Mouse (Mus musculus) spleen, adult 2 months (tissue): Measurements from ENCODE around the gene Ost4. TPM values are rescaled to one million over a fixed set of nuclear protein-coding genes. Genes with fewer than 3 reads are reported as not detected.

Source experiments
- DNase-seq, 2 experiments: peaks; one replicate each; pipeline versions ENCODE4 v3.0.0 to v3.0.0-alpha.2; 2012 to 2021; ENCODE audit warnings: low spot score in 2 of 2, low read depth in 1 of 2
- H3K27ac ChIP-seq: fragments of 200-500 bp; 2 replicates; pipeline ENCODE4 v1.5.1; 2012; ENCODE audit warnings: low read length, inconsistent platforms; ENCODE audit not compliant: insufficient read depth
- H3K27me3 ChIP-seq: fragments of 200-500 bp; 2 replicates; pipeline ENCODE4 v1.6.1; 2012; ENCODE audit warnings: mild to moderate bottlenecking, moderate library complexity, low read length, inconsistent platforms; ENCODE audit not compliant: control insufficient read depth, insufficient read depth
- H3K36me3 ChIP-seq: fragments of 200-500 bp; 2 replicates; pipeline ENCODE4 v1.6.1; 2012; ENCODE audit warnings: mild to moderate bottlenecking, low read length, inconsistent platforms; ENCODE audit not compliant: control insufficient read depth, insufficient read depth
- H3K4me1 ChIP-seq: fragments of 200-500 bp; 2 replicates; pipeline ENCODE4 v1.6.1; 2011; ENCODE audit warnings: inconsistent platforms; ENCODE audit not compliant: control insufficient read depth, insufficient read depth, insufficient read length
- H3K4me3 ChIP-seq: fragments of 200-500 bp; 2 replicates; pipeline ENCODE4 v1.5.1; 2011; ENCODE audit warnings: mild to moderate bottlenecking, inconsistent platforms; ENCODE audit not compliant: insufficient read depth, insufficient read length; ENCODE audit errors: extremely low read depth
- CTCF ChIP-seq: fragments of 200-500 bp; IDR thresholded peaks from 2 replicates; pipeline ENCODE4 v1.5.1; 2011; ENCODE audit warnings: mild to moderate bottlenecking, inconsistent platforms; ENCODE audit not compliant: insufficient read depth, insufficient read length, insufficient replicate concordance; ENCODE audit errors: extremely low read depth
- POLR2A ChIP-seq: fragments of 200-500 bp; IDR thresholded peaks from 2 replicates; pipeline ENCODE4 v1.6.1; 2011; ENCODE audit warnings: low read depth, low read length, inconsistent platforms
- WGBS: fragments of 180-500 bp; shearing (Covaris S2); methylation state at CpG from one replicate; pipeline ENCODE4 v1.1.7; 2018; 5-methylcytosine and 5-hydroxymethylcytosine counted together
- polyA plus RNA-seq: library from polyadenylated mRNA; depleted of rRNA; stranded (reverse); fragments of >200 nt; gene quantifications from 2 replicates; pipeline ENCODE4 v1.2.3, GENCODE M21; 2012

Ost4 gene
- polyA plus RNA-seq, 1 experiment = 143 TPM

DNA sequence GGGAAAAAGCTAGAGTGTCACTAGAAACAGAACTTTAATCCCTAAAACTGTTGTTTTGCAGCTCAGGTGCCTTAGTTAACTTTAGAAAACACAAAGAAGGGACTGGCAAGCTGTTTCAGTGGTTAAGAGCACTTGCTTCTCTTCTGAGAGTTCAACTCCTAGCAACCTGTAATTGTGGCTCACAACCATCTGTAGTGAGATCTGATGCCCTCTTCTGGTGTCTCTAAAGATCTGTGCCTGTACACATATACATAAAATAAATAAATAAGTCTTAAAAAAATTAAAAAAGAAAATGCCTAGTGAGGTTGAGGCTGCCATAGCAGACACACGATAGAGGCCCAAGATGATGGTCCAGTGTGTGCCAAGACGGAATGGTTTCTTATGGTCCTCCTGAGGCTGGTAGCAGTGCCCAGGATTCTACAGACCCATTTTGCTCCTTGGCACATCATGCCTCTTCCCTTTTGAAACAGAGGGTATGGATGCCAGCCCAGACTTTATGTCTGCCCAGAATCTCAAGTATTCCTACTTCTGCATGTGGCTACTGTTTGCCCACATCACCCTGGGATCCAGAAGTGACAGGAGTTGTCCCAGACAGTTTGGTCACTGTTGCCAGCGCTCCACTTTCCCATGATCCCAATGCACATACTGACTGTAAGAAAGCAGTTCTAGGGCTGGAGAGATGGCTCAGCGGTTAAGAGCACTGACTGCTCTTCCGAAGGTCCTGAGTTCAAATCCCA lies 27.3 kb upstream of the Ost4 start:
- Histone ChIP-seq H3K4me3 (no peak overlapping the region), H3K4me1 (no peaks in the 10 kb centered on the region), H3K27ac (no peak overlapping the region), H3K36me3 (no peaks in the 10 kb centered on the region), H3K27me3 (no peaks in the 10 kb centered on the region)
- no peak for DNase-seq
- WGBS = 91% methylated on average over 5 of the region's 5 CpGs
- TF ChIP-seq POLR2A = no peak
- TF ChIP-seq CTCF = no peak

- no peaks in the 10 kb centered on the region for H3K36me3 ChIP-seq
- WGBS = 80% methylated on average over 5 of the region's 5 CpGs
- TF ChIP-seq CTCF (no peak), POLR2A (no peak)
- no peak overlapping the region for H3K4me3 ChIP-seq
- no peak for DNase-seq
- H3K27me3 ChIP-seq = no peaks in the 10 kb centered on the region
- H3K27ac ChIP-seq = no peak overlapping the region
- no peaks in the 10 kb centered on the region for H3K4me1 ChIP-seq
Measured at GRCm38 (mm10) chr5:30933705-30934104, 26.1 kb upstream of the Ost4 start.

- no peak for DNase-seq
- Histone ChIP-seq H3K4me3 (no peak overlapping the region), H3K27me3 (no peaks in the 10 kb centered on the region), H3K27ac (no peak overlapping the region), H3K36me3 (no peaks in the 10 kb centered on the region), H3K4me1 (no peaks in the 10 kb centered on the region)
- 64% methylated on average over 4 of the region's 4 CpGs for WGBS
- TF ChIP-seq CTCF (no peak), POLR2A (no peak)
Measured at GRCm38 (mm10) chr5:30931378-30931777, 23.8 kb upstream of the Ost4 start.

DNA sequence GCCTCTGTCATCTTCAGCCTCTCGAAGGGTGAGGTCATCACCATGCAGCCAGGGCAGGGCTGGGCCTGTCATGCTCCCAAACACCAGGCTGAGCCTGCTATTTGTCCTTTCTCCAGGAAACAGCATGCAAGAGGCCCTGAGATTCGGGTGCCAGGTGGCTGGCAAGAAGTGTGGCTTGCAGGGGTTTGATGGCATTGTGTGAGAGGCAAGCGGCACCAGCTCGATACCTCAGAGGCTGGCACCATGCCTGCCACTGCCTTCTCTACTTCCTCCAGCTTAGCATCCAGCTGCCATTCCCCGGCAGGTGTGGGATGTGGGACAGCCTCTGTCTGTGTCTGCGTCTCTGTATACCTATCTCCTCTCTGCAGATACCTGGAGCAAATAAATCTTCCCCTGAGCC lies 23.3 kb upstream of the Ost4 start:
- 78% methylated on average over 6 of the region's 6 CpGs for WGBS
- no peaks in the 10 kb centered on the region for H3K4me1 ChIP-seq
- no peak overlapping the region for H3K27ac ChIP-seq
- H3K27me3 ChIP-seq = no peaks in the 10 kb centered on the region
- H3K36me3 ChIP-seq = no peaks in the 10 kb centered on the region
- DNase-seq = no peak
- TF ChIP-seq POLR2A (no peak), CTCF (no peak)
- H3K4me3 ChIP-seq = no peak overlapping the region

DNA sequence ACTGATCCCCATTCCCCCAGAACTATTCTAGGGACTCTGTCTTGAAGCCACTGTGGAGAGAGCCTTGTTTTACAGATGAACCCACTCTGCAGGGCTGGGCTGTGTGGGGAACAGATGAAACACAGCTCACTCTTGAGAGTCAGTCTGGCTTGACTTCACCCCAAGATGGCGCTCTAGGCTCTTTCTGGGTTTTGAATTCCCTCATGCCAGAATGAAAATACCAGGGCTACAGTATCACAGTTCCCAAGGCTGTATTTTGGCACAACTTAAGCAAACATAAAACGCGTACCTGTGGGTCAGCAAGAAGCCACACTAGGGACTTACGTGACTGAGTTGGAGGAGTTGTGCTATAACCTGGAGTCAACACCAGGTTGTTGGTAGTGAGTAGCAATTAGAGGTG lies 22.5 kb upstream of the Ost4 start:
- DNase-seq = peak in 1 of 2 experiments; percentile 44

GRCm38 (mm10) chr5:30927945-30928529 lies 20.4 kb upstream of the Ost4 start:
- H3K27me3 ChIP-seq = no peaks in the 10 kb centered on the region
- H3K27ac ChIP-seq = no peak overlapping the region
- WGBS = 63% methylated on average over 7 of the region's 7 CpGs
- DNase-seq = no peak
- TF ChIP-seq CTCF = no peak
- TF ChIP-seq POLR2A = no peak
- H3K4me1 ChIP-seq = no peaks in the 10 kb centered on the region
- no peaks in the 10 kb centered on the region for H3K36me3 ChIP-seq
- no peak overlapping the region for H3K4me3 ChIP-seq

More for the DNA sequence above, 22.5 kb upstream of the Ost4 start:
- Histone ChIP-seq H3K27me3 (no peaks in the 10 kb centered on the region), H3K4me3 (no peak overlapping the region), H3K27ac (no peak overlapping the region), H3K4me1 (no peaks in the 10 kb centered on the region), H3K36me3 (no peaks in the 10 kb centered on the region)
- TF ChIP-seq POLR2A = no peak
- TF ChIP-seq CTCF = peak; percentile 42; the same call in 1 of the 2 replicates
- 68% methylated on average over 4 of the region's 4 CpGs for WGBS

DNA sequence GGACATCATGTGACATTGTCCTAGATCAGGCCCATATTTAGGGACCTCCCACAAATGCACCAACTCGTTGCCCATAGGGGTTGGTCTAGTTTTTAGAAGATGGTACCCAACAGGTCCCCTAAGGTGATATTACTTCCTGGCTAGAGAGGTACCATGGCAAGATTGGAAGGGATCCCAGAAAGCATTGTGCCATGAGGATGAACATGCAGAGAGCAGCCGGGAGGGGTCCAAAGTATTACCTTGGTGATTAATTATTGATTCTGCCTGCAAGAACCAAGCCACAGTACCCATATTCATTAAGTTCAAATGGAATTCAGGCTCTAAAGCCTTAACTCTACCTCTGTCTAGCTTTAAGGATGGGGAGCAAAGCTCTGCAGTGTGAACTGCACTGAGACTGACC lies 18.5 kb upstream of the Ost4 start:
- Histone ChIP-seq H3K27ac (no peak overlapping the region), H3K27me3 (no peaks in the 10 kb centered on the region), H3K36me3 (no peaks in the 10 kb centered on the region), H3K4me3 (no peak overlapping the region), H3K4me1 (peaks cover 3% of the 10 kb centered on the region; the same call in 1 of the 2 replicates)
- TF ChIP-seq POLR2A (no peak), CTCF (no peak)
- 89% methylated on average over 2 of the region's 2 CpGs for WGBS
- no peak for DNase-seq
